Mouse (Mus musculus): ENCODE measurements around the gene Srek1ip1.

The Srek1ip1 gene

DNA sequence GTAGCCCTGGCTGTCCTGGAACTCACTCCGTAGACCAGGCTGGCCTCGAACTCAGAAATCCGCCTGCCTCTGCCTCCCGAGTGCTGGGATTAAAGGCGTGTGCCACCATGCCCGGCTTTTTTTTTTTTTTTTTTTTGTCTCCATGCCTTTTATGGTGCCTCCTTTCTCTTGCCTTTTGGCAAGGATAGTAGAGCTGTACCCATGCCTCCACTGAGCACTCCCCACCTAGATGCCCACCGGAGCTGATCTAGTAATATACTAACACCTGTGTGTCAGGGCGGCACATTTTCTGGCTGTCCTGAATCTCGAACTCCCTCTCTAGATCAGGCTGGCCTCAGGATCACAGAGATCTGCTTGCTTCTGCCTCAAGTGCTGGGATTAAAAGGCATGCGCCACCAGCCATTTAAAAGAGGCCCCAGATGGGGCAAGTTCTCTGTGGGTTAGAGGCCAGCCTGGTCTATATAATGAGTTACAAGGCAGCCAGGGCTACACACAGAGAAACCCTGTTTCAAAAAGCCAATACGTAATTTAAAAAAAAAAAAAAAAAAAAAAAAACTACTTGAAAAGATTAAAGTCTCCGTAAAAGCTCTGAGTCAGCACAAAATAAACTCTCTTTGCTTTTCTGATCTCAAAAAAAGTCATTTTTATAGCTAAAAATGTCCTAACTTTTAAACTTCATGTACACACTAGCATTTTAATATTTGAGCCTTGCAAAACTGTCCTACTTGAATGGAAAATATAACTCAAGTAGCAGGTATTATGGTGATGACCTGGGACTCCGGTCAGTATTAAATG, 51.2 kb downstream of the Srek1ip1 start:
- DNase-seq = no peak

DNA sequence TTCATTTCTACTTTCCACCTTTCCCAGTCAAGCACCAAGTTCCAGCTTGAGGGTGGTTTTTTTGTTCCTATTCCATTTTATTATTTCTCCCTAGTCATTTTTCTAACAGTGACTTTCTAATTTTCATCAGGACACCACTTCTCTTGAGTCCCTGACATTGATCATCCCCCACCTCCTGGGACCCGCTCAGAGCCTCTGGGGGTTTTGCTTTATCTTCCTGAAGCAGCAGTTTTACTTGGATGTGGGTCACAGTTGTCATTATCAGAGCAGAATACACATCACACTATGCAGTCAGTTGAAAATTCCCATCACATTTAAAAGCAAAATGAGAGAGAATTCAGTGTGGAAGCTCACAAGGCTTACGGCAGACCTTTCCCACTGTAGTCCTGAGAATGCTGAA, 61.4 kb downstream of the Srek1ip1 start:
- no peak for DNase-seq

DNA sequence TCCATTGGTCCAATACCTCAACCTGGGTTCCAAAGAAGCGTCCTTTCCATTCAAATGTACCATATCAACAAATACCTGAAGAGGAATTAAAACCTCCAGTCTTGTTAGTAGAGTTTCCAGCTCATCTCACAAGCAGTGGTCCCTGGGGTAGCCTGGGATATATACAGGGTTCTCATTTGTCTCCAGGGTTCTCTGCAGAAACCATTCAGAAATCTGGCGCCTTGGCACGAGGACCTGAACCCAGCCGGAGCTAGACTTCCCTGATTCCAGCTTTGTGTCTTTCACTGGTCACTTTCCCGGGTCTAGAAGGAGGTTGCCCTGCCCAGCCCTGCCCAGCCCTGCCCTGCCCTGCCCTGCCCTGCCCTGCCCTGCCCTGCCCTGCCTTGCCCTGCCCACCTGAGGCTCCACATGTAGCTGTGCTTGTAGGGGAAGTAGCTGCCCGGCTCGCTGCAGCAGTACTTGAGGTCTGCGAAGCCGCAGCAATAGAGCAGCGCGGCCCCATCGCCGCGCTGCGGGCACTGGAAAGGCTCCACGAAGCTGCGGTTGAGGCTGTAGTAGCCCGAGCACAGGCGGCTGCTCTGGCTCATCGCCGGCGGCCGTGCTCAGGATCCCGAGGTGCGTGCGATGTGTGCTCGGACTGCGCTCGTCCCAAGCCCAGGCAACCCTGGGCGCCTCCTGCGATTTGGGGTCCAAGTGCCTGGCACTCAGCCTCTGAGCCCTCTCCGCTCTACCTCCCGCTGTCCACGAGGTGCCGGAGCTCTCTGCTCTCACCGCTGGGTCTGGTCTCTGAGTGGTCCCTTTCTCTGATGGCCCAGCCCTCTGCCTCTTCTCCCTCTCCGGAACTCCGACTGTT, 71.1 kb downstream of the Srek1ip1 start, which contains the start of gene Shisal2b:
Shisal2b (minus strand) TSS at position 767 of the 853 bp plus-strand sequence.
- DNase-seq = peak; percentile 13

DNA sequence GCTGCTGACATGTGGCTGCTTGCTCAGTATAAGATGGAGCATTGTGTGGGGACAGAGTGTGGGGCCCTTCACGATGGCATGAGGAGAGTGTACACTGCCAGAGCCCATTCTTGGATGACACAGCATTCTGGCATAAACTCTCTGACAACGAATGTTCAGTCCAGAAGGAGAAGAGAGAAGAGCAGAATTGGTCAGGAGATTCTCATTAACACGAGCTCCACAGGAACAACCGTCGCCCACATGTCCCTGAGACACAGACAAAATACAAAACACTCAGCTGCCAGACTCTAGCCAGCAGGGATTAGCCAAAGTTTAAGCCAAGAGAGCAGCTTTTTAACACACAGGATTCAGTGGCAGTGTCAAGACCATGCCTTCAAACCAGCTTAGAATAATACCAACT, 74.4 kb downstream of the Srek1ip1 start:
- DNase-seq = no peak

DNA sequence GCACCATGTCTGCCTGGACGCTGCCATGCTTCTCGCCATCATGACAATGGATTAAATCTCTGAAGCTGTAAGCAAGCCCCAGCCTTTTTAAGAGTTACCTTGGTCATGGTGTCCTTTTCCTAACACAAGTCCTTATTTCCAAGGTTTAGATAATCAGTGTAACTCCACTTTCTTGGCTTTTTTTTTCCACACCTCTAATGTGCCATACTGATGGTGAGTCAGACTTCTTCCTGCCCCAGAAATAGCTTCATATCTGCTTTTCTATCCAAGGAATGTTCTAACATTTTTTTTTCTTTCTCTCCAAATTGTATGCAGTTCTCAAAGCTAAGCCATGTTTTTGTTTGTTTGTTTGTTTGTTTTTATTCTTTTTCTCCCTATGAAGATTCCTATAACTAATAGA, 77.6 kb downstream of the Srek1ip1 start:
- no peak for DNase-seq

DNA sequence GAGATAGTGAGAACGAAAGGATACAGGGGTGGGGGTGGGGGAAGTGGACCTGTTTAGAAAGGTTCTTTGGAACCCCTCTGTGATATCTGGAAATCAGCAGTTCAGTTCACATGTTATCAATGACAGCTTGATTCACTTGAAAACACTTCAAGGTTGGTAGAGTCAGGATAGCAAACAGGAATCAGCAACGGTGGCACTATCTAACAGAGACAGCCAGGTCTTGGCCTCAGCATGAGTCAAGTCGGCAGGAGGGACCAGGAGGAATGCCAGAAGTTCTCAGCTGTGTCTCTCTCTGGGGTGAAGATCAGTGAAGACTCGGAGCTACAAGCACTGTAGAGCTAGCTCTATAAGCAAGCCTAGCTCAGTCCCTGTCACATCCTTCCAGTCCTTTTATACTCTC, 86.2 kb downstream of the Srek1ip1 start:
- DNase-seq = no peak

DNA sequence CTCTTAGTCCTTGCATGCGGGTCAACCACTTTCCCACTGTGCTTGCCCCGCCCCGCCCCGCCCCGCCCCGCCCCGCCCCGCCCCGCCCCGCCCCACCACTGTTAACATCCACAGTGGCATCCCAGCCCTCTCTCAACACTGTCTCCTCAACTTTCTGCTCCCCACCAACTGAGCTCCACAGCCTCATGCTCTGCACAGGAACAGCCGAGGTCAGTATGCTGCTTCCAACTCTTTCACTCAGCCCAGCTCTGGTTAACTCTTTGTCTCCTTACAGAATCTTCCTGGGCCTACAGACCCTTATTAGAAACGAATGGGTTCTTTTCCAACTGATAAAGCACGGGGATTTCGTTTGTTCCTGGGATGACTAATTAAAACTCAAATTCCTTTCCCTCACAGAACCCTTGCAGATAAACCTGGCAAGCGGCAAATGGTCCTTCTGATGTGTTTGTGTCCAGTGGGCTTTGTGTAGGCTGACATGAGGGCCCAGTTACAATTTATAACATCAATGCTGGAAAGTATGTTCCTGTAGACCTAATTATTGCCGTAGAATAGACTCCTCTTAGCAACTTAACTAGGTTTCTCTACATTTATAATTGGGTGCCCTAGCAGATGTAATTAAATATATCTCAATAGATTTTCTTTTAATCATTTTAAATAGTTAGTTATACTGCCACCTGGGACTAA, 91.4 kb downstream of the Srek1ip1 start:
- DNase-seq = no peak

DNA sequence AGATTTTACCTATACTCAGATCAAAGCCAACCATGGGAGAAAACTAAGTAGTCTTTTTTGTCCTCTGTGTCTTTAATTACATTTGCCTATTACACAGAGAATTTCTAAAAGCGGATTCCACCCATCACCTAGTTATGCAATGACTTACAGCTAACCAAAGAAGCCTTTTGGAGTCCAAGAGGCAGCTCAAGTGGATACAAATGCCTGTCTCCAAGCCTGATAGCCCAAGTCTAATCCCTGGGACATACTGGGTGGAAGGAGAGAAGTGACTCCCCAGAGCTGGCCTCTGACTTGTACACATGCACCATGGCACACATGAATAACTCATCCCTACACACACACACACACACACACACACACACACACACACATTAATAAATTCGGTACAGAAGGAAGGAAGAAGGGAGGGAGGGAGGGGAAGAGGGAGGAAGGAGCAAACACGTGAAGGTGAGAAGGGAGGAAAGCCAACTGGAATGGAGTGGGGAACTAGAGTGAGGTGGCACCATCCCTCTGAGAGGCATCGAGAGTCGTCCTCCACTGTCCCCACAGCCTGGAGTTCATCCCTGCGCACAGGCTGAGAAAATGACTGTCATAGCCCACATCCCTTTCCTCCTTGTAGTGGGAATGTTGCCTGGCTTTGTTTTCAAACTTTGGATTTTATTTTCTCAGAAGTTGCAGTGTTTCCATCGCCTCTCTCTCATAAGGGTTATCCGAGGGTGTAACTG, 94.2 kb downstream of the Srek1ip1 start:
- DNase-seq = no peak
